Mouse (Mus musculus) hindbrain, embryonic 15.5 days (tissue): ENCODE results near the gene Tmem82. TPM values are rescaled to one million over a fixed set of nuclear protein-coding genes. Genes with fewer than 3 reads are reported as not detected.
A peak's percentile ranks its signal among the peaks of the same experiment; 100 is the strongest.

Source experiments
- ATAC-seq: fragments of 200-750 bp; cut with Nextera tagmentation; 2 replicates; pipeline ENCODE4 v1.8.0; 2017; ENCODE audit warnings: low read depth, moderate number of reproducible peaks, moderate TSS enrichment; ENCODE audit not compliant: low FRiP score
- H3K27ac ChIP-seq: fragments of 300-500 bp; sonication (generic); replicated peaks from 2 replicates; pipeline ENCODE4 v1.5.1; 2015; ENCODE audit warnings: mild to moderate bottlenecking, inconsistent platforms
- H3K27me3 ChIP-seq: fragments of 300-500 bp; sonication (generic); 2 replicates; pipeline ENCODE4 v1.6.1; 2015; ENCODE audit warnings: control low read depth, inconsistent platforms
- H3K36me3 ChIP-seq: fragments of 300-500 bp; sonication (generic); 2 replicates; pipeline ENCODE4 v1.6.1; 2015; ENCODE audit warnings: control low read depth, inconsistent platforms
- H3K4me1 ChIP-seq: fragments of 300-500 bp; sonication (generic); replicated peaks from 2 replicates; pipeline ENCODE4 v1.6.1; 2015; ENCODE audit warnings: control low read depth, inconsistent platforms
- H3K4me2 ChIP-seq: fragments of 300-500 bp; sonication (generic); 2 replicates; pipeline ENCODE4 v1.6.1; 2015; ENCODE audit warnings: moderate library complexity, mild to moderate bottlenecking, inconsistent platforms
- H3K4me3 ChIP-seq: fragments of 300-500 bp; sonication (generic); 2 replicates; pipeline ENCODE4 v1.5.1; 2015; ENCODE audit warnings: mild to moderate bottlenecking, inconsistent platforms
- H3K9ac ChIP-seq: fragments of 300-500 bp; sonication (generic); 2 replicates; pipeline ENCODE4 v1.6.1; 2015; ENCODE audit warnings: inconsistent platforms
- H3K9me3 ChIP-seq: fragments of 300-500 bp; sonication (generic); 2 replicates; pipeline ENCODE4 v1.6.1; 2016; ENCODE audit warnings: control low read depth, inconsistent platforms
- WGBS: fragments of 180-500 bp; shearing (Covaris S2); methylation state at CpG from one replicate; pipeline ENCODE4 v1.1.7; 2015; 5-methylcytosine and 5-hydroxymethylcytosine counted together
- polyA plus RNA-seq: library from polyadenylated mRNA; unstranded; fragments of >200 nt; fragmentation: Nextera tagmentation; extraction: Ambion mirVana; gene quantifications from 2 replicates; pipeline ENCODE4 v1.2.1, GENCODE M21; 2015

Gene Tmem82
- polyA plus RNA-seq, 1 experiment from 2014 or later, result 0.36 TPM

DNA sequence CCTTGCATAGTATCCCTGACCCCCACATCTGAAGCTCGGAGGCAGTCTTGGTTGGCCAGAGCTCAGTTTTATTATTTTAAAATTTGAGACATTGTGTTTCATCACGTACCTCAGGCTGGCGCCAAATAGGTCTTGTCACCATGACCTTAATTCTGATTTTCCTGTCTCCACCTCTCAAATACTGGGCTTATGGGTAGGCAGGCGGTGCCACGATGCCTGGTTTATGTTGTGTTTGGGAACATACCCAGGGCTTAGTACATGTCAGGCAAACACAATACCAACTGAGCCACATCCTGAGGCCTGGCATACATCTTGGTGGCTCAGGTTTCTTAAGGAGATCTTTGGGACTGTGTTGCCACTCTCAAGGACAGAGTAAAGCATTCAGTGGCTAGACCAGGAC lies 4.1 kb upstream of the Tmem82 start:
- WGBS, result 86% methylated on average over 5 of the region's 5 CpGs
- peaks cover 12% of the 10 kb centered on the region for H3K36me3 ChIP-seq
- no peak for ATAC-seq
- no peak overlapping the region for H3K27ac ChIP-seq
- no peak overlapping the region for H3K9ac ChIP-seq
- no peak overlapping the region for H3K4me2 ChIP-seq
- no peaks in the 10 kb centered on the region for H3K9me3 ChIP-seq
- H3K4me3 ChIP-seq, result no peak overlapping the region
- H3K4me1 ChIP-seq, result peaks cover 6% of the 10 kb centered on the region
- no peaks in the 10 kb centered on the region for H3K27me3 ChIP-seq

DNA sequence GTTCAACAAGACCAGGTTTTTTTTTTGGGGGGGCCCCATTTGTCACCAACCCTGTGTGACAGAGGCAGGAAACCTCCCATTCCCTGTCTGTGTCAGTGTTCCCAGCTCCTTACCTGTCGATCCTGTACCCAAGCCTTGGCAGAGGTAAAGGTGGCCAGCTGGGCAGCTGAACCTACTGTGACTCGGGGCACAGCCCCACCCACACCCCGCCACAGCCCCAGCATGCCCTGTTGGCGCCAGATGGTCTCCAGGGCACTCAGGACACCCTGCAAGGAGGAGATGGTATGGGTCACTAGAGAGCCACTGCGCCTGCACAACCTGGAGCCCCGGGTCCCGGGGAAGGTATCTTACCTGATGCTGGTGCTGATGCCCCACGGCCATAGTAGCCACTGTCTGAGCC lies 3.7 kb upstream of the Tmem82 start:
- no peaks in the 10 kb centered on the region for H3K9me3 ChIP-seq
- no peak overlapping the region for H3K4me2 ChIP-seq
- H3K27ac ChIP-seq, result no peak overlapping the region
- no peaks in the 10 kb centered on the region for H3K27me3 ChIP-seq
- 89% methylated on average over 8 of the region's 8 CpGs for WGBS
- peaks cover 8% of the 10 kb centered on the region for H3K4me1 ChIP-seq
- H3K36me3 ChIP-seq, result peaks cover 7% of the 10 kb centered on the region
- H3K9ac ChIP-seq, result no peak overlapping the region
- no peak overlapping the region for H3K4me3 ChIP-seq
- no peak for ATAC-seq

DNA sequence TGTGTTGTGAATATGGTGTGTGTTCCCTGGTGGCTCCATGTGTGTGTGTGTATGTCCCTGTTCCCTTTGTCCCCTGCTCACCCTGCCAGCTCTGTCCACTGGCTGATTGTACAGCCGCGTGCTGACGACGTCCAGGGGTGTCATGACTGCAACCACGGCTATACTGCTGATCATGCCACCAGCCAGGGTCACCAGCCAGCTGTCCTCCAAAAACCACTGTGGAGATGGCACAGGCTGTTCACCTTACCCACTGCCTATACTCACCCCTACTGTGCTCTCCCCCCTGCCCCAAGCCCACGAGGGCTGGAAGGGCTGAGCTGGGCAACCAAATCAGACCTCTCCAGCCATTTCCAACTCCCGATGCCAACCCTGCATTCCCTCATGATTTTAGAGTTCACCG lies 2.9 kb upstream of the Tmem82 start:
- no peak for ATAC-seq

DNA sequence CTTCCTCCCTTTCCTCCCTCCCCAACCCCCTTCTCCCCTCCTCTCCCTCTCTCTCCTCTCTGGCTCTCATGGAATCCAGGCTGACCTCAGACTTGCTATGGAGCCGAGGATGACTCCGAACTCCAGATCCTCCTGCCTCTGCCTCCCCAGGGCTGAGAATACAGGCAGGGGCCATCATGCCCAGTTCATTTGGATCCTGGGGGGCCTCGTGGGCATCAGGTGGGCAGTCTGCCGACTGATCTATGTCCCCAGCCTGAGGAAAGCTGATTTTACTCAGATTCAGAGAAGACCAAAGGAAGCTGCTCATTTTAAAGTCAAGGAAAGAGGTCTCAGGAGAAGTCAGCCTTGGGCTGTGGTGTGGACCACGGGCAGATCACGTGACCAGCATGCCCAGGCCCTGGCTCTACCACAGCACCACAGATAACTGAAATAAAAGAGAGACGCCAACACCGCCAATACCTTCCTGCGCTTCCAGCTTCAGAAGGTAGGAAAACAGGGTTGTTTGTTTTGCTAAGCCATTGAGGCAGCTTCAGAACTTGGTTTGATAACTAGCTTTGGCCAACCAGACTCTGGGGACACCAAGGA lies 958 bp upstream of the Tmem82 start:
- no peaks in the 10 kb centered on the region for H3K9me3 ChIP-seq
- 89% methylated on average over 9 of the region's 9 CpGs for WGBS
- H3K27ac ChIP-seq, result no peak overlapping the region
- no peak overlapping the region for H3K4me2 ChIP-seq
- H3K4me1 ChIP-seq, result peaks cover 8% of the 10 kb centered on the region
- no peaks in the 10 kb centered on the region for H3K36me3 ChIP-seq
- no peak overlapping the region for H3K9ac ChIP-seq
- H3K27me3 ChIP-seq, result no peaks in the 10 kb centered on the region
- no peak overlapping the region for H3K4me3 ChIP-seq
- ATAC-seq, result no peak

More for the DNA sequence above, 2.9 kb upstream of the Tmem82 start:
- 84% methylated on average over 8 of the region's 8 CpGs for WGBS
- Histone ChIP-seq H3K36me3 (peaks cover under 1% of the 10 kb centered on the region; the same call in 1 of the 2 replicates), H3K4me1 (peaks cover 8% of the 10 kb centered on the region), H3K27me3 (no peaks in the 10 kb centered on the region), H3K4me2 (no peak overlapping the region), H3K9ac (no peak overlapping the region), H3K9me3 (no peaks in the 10 kb centered on the region), H3K27ac (no peak overlapping the region), H3K4me3 (no peak overlapping the region)

DNA sequence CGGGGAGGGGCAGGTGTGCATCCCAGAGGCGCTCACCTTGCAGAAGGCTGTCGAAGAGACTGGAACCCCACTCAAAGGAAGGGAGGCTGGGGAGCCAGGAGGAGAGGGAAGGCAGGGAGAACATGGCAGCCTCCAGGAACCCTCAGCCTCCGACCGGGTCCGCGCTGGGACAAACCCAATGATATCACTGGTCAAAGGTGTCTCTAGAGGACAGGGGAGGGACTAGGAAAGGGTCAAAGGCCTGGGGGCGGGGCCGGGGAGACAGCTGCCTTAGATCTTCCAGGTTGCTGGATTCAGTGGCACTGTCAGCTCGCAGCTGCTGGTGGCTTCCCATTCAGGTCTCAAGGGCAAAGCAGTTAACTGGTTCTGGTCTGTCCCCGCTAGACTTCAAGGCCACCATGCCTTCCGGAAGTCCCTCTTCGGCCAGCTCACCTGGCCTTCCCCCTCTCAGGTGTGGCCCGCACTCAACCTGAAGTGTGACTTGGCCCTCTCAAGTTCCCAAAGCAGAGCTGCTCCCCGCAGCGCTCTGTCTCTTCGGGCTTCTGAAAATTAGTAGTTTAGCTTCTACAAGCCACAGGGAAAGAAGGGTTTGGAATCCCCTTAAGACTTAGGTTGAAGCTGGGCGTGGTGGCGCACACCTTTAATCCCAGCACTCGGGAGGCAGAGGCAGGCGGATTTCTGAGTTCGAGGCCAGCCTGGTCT lies 419 bp downstream of the Tmem82 start:
- H3K36me3 ChIP-seq, result no peaks in the 10 kb centered on the region
- no peak for ATAC-seq
- H3K4me2 ChIP-seq, result peak overlapping the region; percentile 43
- H3K9me3 ChIP-seq, result no peaks in the 10 kb centered on the region
- peaks cover 8% of the 10 kb centered on the region for H3K4me1 ChIP-seq
- H3K4me3 ChIP-seq, result no peak overlapping the region
- H3K27me3 ChIP-seq, result no peaks in the 10 kb centered on the region
- no peak overlapping the region for H3K27ac ChIP-seq
- no peak overlapping the region for H3K9ac ChIP-seq
- WGBS, result 14% methylated on average over 22 of the region's 22 CpGs

DNA sequence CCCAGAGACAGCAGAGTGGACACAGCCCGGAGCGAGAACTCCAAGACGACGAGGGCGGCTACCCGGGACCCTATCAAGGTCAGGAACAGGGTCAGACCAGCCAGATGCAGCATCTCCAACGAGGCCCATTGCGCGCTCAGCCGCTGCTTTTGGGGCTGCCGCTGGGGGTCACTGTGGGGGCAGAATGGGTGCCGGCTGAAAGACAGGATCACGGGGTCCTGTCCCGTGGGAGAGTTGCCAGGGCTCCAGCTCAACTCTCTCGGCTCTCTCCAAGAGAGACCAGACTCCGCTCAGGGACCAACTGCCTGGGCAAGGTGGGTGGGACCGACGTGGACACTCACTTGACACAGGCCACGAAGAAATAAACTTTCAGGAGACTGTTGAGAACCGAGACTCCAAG lies 1.1 kb downstream of the Tmem82 start:
- Histone ChIP-seq H3K9ac (no peak overlapping the region), H3K9me3 (no peaks in the 10 kb centered on the region), H3K36me3 (no peaks in the 10 kb centered on the region), H3K27ac (no peak overlapping the region), H3K27me3 (no peaks in the 10 kb centered on the region), H3K4me3 (no peak overlapping the region), H3K4me2 (peak overlapping the region; percentile 43), H3K4me1 (peaks cover 8% of the 10 kb centered on the region)
- ATAC-seq, result 0 out of 2 replicates have a peak, but pooled peaks have one; percentile 39
- WGBS, result 6% methylated on average over 20 of the region's 20 CpGs

DNA sequence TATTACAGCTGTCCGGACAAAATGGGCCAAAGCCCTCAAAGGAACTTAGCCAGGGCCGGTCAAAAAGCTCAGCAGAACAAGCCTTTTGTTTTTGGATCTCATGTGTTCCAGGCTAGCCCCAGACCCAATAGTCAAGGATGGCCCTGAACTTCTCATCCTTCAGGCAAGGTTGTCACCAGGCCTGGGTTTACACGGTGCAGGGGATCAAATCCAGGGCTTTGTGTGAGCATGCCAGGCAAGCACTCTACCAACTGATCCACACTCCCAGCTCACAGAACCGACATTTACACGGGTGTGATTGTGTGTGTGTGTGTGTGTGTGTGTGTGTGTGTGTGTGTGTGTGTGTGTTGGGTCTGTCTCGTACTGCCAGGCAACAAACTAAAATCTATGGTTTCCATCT lies 1.6 kb downstream of the Tmem82 start:
- Histone ChIP-seq H3K9ac (no peak overlapping the region), H3K9me3 (no peaks in the 10 kb centered on the region), H3K4me2 (no peak overlapping the region), H3K27ac (no peak overlapping the region), H3K27me3 (no peaks in the 10 kb centered on the region), H3K36me3 (no peaks in the 10 kb centered on the region), H3K4me1 (peaks cover 8% of the 10 kb centered on the region), H3K4me3 (no peak overlapping the region)
- 69% methylated on average over 6 of the region's 6 CpGs for WGBS
- ATAC-seq, result no peak

DNA sequence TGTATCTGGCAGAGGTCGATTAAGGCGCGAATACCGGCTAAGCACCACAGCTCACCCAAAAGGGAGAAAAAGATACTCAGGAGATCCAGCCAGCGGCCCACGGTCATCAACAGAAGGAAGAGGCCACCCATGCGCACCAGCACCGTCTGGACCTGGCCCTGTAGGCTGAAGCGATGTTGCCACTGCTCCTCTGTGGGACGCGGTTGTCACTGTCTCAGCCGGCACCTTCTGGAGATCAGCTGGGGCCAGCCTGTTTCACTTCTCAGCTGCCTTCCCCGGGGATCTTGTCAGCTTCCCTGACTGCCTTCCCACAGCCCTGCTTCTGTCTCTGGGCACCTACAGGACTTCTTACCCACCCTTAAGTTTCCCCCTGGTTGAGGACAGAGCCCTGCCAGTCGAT lies 3.5 kb downstream of the Tmem82 start:
- Histone ChIP-seq H3K4me1 (peaks cover 8% of the 10 kb centered on the region), H3K4me3 (no peak overlapping the region), H3K9me3 (no peaks in the 10 kb centered on the region), H3K27me3 (no peaks in the 10 kb centered on the region), H3K36me3 (no peaks in the 10 kb centered on the region), H3K9ac (no peak overlapping the region), H3K27ac (no peak overlapping the region), H3K4me2 (no peak overlapping the region)
- 75% methylated on average over 11 of the region's 14 CpGs for WGBS
- ATAC-seq, result no peak

DNA sequence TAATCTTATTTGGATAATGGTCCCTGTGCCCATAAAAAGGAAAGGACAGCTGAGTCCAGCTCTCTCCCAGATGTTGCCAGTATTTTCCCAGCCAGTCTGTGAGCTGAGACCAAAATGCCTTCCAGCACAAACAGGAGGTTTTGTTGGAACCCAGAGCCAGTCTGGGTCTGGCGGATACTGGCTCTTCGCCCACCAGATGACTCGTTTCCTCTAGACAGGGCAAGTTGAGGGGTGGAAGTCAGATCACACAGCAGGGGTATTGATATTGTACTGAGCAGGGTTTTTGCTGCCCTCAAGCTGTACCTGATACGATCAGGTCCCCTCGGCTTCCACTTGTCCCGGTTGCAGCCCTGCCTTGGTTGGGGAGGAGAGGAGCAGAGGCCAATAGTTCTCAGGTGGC lies 8.9 kb downstream of the Tmem82 start:
- no peaks in the 10 kb centered on the region for H3K27me3 ChIP-seq
- no peaks in the 10 kb centered on the region for H3K4me1 ChIP-seq
- H3K9me3 ChIP-seq, result no peaks in the 10 kb centered on the region
- no peak overlapping the region for H3K27ac ChIP-seq
- ATAC-seq, result no peak
- 85% methylated on average over 6 of the region's 6 CpGs for WGBS
- H3K9ac ChIP-seq, result no peak overlapping the region
- no peak overlapping the region for H3K4me3 ChIP-seq
- no peak overlapping the region for H3K4me2 ChIP-seq
- H3K36me3 ChIP-seq, result no peaks in the 10 kb centered on the region

DNA sequence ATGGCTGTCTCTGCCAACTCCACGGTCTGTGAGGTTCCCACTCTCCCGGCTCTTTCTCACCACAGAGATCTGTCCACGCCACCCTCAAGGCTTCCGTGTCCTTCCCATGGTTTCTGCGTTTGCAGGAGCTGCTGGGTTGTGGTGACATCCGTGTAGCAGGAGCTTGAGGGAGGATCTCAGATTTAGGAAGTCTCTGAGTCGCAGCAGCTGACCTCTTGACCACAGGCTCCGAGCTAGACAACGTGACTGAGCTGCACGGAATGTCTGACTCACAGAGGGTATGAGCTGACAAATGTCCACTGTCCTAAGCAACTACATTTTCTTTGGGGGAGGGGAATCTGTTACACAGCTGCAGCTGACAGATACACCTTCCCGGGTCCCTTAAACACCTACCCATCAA lies 12.6 kb downstream of the Tmem82 start, which contains the start of gene Fblim1:
TSS of gene Fblim1 (minus strand) at position 236 of the 400 bp plus-strand sequence.
- Histone ChIP-seq H3K9ac (no peak within 1 kb of the TSS), H3K4me1 (no peaks in the 10 kb centered on the region), H3K27me3 (no peaks in the 10 kb centered on the region), H3K4me3 (no peak within 1 kb of the TSS), H3K27ac (no peak within 1 kb of the TSS), H3K36me3 (no peaks in the 10 kb centered on the region), H3K4me2 (no peak within 1 kb of the TSS), H3K9me3 (no peaks in the 10 kb centered on the region)
- WGBS, result 84% methylated on average over 11 of the region's 11 CpGs
- ATAC-seq, result no peak

DNA sequence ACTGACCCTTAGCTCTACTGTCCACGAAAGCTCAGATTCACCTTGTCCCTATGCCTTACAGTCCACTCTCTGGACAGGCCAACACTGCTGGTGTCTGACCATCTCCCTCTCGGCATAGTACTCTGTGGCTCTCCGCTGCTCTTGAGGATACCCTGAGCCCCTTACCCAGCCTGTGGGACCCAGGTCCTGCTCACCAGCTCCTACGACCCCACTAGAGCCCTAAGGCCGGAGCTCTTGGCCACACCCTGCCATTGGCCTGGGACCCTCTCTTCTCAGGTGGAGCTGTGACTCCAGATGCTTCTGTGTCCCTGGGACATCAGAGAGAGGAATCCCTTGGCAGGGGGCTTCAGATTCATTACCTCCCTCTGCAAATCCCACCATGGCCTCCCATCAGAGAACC lies 13.0 kb downstream of the Tmem82 start:
- no peak overlapping the region for H3K4me2 ChIP-seq
- no peaks in the 10 kb centered on the region for H3K9me3 ChIP-seq
- no peak overlapping the region for H3K27ac ChIP-seq
- no peak overlapping the region for H3K9ac ChIP-seq
- H3K36me3 ChIP-seq, result no peaks in the 10 kb centered on the region
- H3K27me3 ChIP-seq, result no peaks in the 10 kb centered on the region
- WGBS, result 92% methylated on average over 5 of the region's 5 CpGs
- ATAC-seq, result no peak
- peaks cover under 1% of the 10 kb centered on the region; the same call in 1 of the 2 replicates for H3K4me1 ChIP-seq
- H3K4me3 ChIP-seq, result no peak overlapping the region

DNA sequence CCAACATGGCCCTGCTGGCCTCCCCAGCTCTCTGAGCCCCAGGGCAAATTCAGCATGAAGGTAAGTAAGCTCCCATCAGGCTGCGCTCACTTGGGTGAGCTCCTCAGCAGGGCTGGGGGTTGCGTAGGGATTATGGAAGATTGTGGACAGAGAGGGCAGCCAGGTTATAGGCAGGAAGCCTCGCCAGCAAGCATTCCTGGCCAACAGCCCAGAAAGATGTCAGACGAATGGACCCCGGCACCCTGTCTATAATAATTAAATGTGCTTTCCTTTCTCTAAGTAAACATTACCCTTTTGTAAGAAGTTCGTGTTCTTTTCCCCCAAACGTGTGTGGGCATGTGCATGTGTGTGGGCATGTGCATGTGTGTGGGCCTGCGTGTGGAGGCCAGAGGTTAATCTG lies 13.9 kb downstream of the Tmem82 start:
- ATAC-seq, result no peak
- H3K27ac ChIP-seq, result no peak overlapping the region
- H3K27me3 ChIP-seq, result no peaks in the 10 kb centered on the region
- H3K36me3 ChIP-seq, result no peaks in the 10 kb centered on the region
- H3K9me3 ChIP-seq, result no peaks in the 10 kb centered on the region
- 68% methylated on average over 8 of the region's 8 CpGs for WGBS
- peaks cover 10% of the 10 kb centered on the region for H3K4me1 ChIP-seq
- H3K9ac ChIP-seq, result no peak overlapping the region
- H3K4me2 ChIP-seq, result no peak overlapping the region
- no peak overlapping the region for H3K4me3 ChIP-seq
